Mouse (Mus musculus): ENCODE results near the gene Olfr1416. TPM values are rescaled to one million over a fixed set of nuclear protein-coding genes. Genes with fewer than 3 reads are reported as not detected.

Olfr1416 gene
- polyA plus RNA-seq, 1 experiment from 2014 or later, result not detected

Small RNA genes lying within 50 kb of the gene (microRNA-seq; reads per million reads assigned to microRNA genes)
- gene Mir6900, result 8.1 reads per million, percentile 23 among the genes with 10 or more reads in this experiment

Other genes with a start within 250 kb of the Olfr1416 start
- gene Ndufa10, start 11.3 kb downstream of the Olfr1416 start, polyA plus RNA-seq (2016; fragmentation: Nextera tagmentation; extraction: Ambion mirVana), result 404 and 483 TPM in 2 replicates
- gene Olfr1415, start 11.0 kb upstream of the Olfr1416 start, polyA plus RNA-seq (2016; fragmentation: Nextera tagmentation; extraction: Ambion mirVana), result not detected in 2 replicates
- not detected in 2 replicates for gene Olfr1414, start 33.5 kb upstream of the Olfr1416 start, polyA plus RNA-seq (2016; fragmentation: Nextera tagmentation; extraction: Ambion mirVana)
- gene Olfr1413, start 86.2 kb upstream of the Olfr1416 start, polyA plus RNA-seq (2016; fragmentation: Nextera tagmentation; extraction: Ambion mirVana), result not detected in 2 replicates
- not detected in 2 replicates for gene Olfr1412, start 100.7 kb upstream of the Olfr1416 start, polyA plus RNA-seq (2016; fragmentation: Nextera tagmentation; extraction: Ambion mirVana)
- gene Olfr1411, start 109.3 kb upstream of the Olfr1416 start, polyA plus RNA-seq (2016; fragmentation: Nextera tagmentation; extraction: Ambion mirVana), result not detected in 2 replicates
- gene Olfr1410, start 120.7 kb upstream of the Olfr1416 start, polyA plus RNA-seq (2016; fragmentation: Nextera tagmentation; extraction: Ambion mirVana), result not detected in 2 replicates
- not detected in 2 replicates for gene Olfr12, start 132.7 kb upstream of the Olfr1416 start, polyA plus RNA-seq (2016; fragmentation: Nextera tagmentation; extraction: Ambion mirVana)
- gene Cops9, start 156.9 kb upstream of the Olfr1416 start, polyA plus RNA-seq (2016; fragmentation: Nextera tagmentation; extraction: Ambion mirVana), result 310 and 346 TPM in 2 replicates
- 0.08 TPM in 1 of 2 replicates, not detected in the other for gene Otos, start 163.7 kb upstream of the Olfr1416 start, polyA plus RNA-seq (2016; fragmentation: Nextera tagmentation; extraction: Ambion mirVana)

All from heart, embryonic 10.5 days (tissue).